Mouse (Mus musculus): ENCODE measurements at regions not wholly inside any gene's neighbourhood (a gene's known extent, or its start where the extent isn't known, plus 50 kb on each side); places are given as distances from the start of the nearest gene placed in this dataset.

DNA sequence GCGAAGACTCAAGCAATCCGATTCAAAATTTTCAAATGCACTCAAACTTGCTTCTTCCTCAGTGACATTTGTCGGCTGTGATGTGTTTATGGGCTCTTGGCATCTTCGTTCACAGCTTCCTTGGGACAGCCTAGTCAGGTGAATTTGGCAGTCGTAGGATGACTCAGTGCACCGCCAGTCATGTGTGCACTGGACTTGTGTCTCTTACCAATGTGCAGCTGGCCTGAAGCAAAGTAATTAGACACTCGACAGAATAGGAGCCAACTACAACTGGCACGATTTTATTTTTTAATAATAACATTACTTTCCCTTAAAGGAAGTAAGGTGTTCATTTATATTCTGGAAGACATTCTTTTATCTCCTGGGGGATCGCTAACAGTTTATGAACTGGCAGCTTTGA lies 205.5 kb downstream of the Plk2 start:
- no peak overlapping the region for H3K4me3 ChIP-seq (replicated peaks; ENCODE audit: low read length)
- H3K9ac ChIP-seq (replicated peaks; ENCODE audit: low read depth, low read length) = no peak overlapping the region
- no peaks in the 10 kb centered on the region for H3K9me3 ChIP-seq (ENCODE audit: control insufficient read depth, low read length)
- H3K4me2 ChIP-seq (ENCODE audit: low read length) = no peak overlapping the region
- no peaks in the 10 kb centered on the region for H3K36me3 ChIP-seq (ENCODE audit: control insufficient read depth, insufficient read depth)
- no peak overlapping the region for H3K27ac ChIP-seq (ENCODE audit: low read length)
- no peak for ATAC-seq
- WGBS = 83% methylated on average over 9 of the region's 9 CpGs
- H3K4me1 ChIP-seq (replicated peaks; ENCODE audit: control insufficient read depth, insufficient read depth, low read length) = no peaks in the 10 kb centered on the region
- no peaks in the 10 kb centered on the region for H3K27me3 ChIP-seq (replicated peaks; ENCODE audit: control insufficient read depth, insufficient read depth, low read length)

DNA sequence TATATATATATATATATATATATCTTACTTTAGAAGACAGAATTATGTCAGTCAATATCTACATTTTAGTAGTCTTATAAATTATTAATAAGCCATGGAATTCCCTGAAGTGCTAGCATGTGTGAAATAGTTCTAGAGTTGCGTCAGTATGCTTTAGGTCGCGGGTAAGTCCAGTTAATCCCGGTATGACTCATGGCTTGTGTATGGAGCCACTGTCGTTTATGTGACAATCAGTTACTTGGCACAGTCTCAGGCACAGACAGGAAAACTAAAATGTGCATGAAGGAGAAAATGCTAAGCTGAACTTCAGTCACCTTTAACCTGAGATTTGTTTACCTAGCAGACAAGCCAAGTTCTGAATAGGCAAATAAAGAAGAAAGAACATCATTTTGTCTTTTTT lies 206.5 kb downstream of the Plk2 start:
- H3K9me3 ChIP-seq (ENCODE audit: control insufficient read depth, low read length) = no peaks in the 10 kb centered on the region
- no peak overlapping the region for H3K27ac ChIP-seq (ENCODE audit: low read length)
- no peaks in the 10 kb centered on the region for H3K36me3 ChIP-seq (ENCODE audit: control insufficient read depth, insufficient read depth)
- 53% methylated on average over 5 of the region's 5 CpGs for WGBS
- no peaks in the 10 kb centered on the region for H3K4me1 ChIP-seq (replicated peaks; ENCODE audit: control insufficient read depth, insufficient read depth, low read length)
- no peak overlapping the region for H3K4me2 ChIP-seq (ENCODE audit: low read length)
- H3K9ac ChIP-seq (replicated peaks; ENCODE audit: low read depth, low read length) = no peak overlapping the region
- ATAC-seq = no peak
- H3K4me3 ChIP-seq (replicated peaks; ENCODE audit: low read length) = no peak overlapping the region
- no peaks in the 10 kb centered on the region for H3K27me3 ChIP-seq (replicated peaks; ENCODE audit: control insufficient read depth, insufficient read depth, low read length)

DNA sequence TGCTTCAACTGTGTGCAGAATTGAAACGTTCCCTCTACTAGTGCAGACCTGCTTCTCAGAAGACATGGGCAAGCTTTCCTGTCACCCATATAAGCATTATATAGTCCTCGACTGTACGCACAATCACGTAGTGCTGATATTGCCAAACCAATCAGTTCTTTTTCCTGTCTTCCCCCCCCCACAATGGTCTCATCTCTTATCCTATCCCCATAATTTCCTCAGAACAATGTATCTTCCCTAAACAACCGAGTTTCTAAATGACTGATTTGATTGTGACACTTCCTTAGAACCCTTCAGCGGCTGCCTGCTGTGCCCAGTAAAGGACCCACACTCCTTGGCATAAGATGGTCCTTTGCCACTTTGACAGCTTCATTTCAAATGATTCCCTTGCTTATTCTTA lies 207.0 kb downstream of the Plk2 start:
- Histone ChIP-seq H3K4me1 (replicated peaks; ENCODE audit: control insufficient read depth, insufficient read depth, low read length) (no peaks in the 10 kb centered on the region), H3K27ac (ENCODE audit: low read length) (no peak overlapping the region), H3K36me3 (ENCODE audit: control insufficient read depth, insufficient read depth) (no peaks in the 10 kb centered on the region), H3K27me3 (replicated peaks; ENCODE audit: control insufficient read depth, insufficient read depth, low read length) (no peaks in the 10 kb centered on the region), H3K9me3 (ENCODE audit: control insufficient read depth, low read length) (no peaks in the 10 kb centered on the region), H3K4me3 (replicated peaks; ENCODE audit: low read length) (no peak overlapping the region), H3K9ac (replicated peaks; ENCODE audit: low read depth, low read length) (no peak overlapping the region), H3K4me2 (ENCODE audit: low read length) (no peak overlapping the region)
- no peak for ATAC-seq
- 84% methylated on average over 6 of the region's 6 CpGs for WGBS

DNA sequence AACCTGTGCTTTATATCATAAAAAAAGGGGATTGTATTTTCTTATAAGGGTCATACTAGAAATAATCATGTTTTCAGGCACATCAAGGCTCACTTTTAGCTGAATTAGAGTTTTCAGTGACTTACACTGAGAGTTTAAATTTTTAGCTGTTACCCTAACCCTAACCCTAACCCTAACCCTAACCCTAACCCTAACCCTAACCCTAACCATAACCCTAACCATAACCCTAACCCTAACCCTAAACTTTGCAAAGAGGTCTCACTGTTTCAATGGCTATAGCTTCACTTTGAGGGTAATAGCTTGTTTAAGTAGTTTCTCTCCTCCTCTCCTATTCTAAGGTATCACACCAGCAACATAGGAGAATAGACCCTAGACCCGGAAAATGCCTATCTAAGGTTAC lies 208.0 kb downstream of the Plk2 start:
- 85% methylated on average over 1 of the region's 1 CpGs for WGBS
- no peaks in the 10 kb centered on the region for H3K36me3 ChIP-seq (ENCODE audit: control insufficient read depth, insufficient read depth)
- no peak overlapping the region for H3K4me2 ChIP-seq (ENCODE audit: low read length)
- H3K27me3 ChIP-seq (replicated peaks; ENCODE audit: control insufficient read depth, insufficient read depth, low read length) = no peaks in the 10 kb centered on the region
- H3K9me3 ChIP-seq (ENCODE audit: control insufficient read depth, low read length) = no peaks in the 10 kb centered on the region
- no peaks in the 10 kb centered on the region for H3K4me1 ChIP-seq (replicated peaks; ENCODE audit: control insufficient read depth, insufficient read depth, low read length)
- no peak for ATAC-seq
- H3K9ac ChIP-seq (replicated peaks; ENCODE audit: low read depth, low read length) = no peak overlapping the region
- no peak overlapping the region for H3K27ac ChIP-seq (ENCODE audit: low read length)
- no peak overlapping the region for H3K4me3 ChIP-seq (replicated peaks; ENCODE audit: low read length)

DNA sequence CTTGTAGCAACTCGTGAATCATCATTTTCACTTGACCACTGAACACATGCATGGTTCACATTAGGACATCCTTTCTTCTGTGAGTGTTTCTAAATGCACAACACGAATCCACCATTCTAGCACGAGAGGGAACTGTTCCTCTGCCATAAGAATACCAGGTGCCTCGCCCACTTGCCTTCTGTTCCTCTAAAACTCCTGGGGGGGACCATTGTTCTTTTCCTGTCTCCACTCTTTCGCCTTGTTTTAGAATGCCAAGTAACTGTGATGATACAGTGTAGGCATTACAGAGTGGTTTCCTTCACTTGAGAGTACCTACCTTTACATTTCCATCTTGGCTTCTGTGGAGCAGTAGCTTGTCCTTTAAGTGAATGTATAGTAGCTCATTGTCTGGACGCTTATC lies 224.2 kb downstream of the Plk2 start:
- H3K4me3 ChIP-seq (replicated peaks; ENCODE audit: low read length) = no peak overlapping the region
- 85% methylated on average over 6 of the region's 6 CpGs for WGBS
- ATAC-seq = no peak

DNA sequence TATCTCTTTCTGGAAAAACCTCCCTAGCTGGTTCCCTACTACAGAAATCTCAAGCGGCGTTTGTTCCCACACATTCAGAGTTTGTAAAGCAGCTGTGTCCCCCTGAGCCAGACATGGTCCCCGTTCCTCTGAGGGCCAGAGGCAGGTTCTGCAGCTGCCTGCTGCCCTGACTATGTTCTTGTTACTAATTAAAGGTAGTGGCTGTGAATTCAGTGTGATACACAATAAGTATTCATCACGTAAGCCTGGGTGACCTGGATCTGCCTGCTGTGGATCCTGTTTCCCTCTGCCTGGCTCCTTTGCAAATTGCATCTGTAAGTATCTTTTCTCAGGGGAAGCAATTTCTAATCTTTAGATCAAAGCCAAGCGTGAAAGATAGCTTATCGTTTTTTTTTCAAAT lies 232.3 kb downstream of the Plk2 start:
- Histone ChIP-seq H3K27ac (ENCODE audit: low read length) (no peak overlapping the region), H3K4me3 (replicated peaks; ENCODE audit: low read length) (no peak overlapping the region), H3K4me2 (ENCODE audit: low read length) (no peak overlapping the region), H3K36me3 (ENCODE audit: control insufficient read depth, insufficient read depth) (no peaks in the 10 kb centered on the region), H3K9me3 (ENCODE audit: control insufficient read depth, low read length) (no peaks in the 10 kb centered on the region), H3K27me3 (replicated peaks; ENCODE audit: control insufficient read depth, insufficient read depth, low read length) (no peaks in the 10 kb centered on the region), H3K9ac (replicated peaks; ENCODE audit: low read depth, low read length) (no peak overlapping the region), H3K4me1 (replicated peaks; ENCODE audit: control insufficient read depth, insufficient read depth, low read length) (peaks cover 10% of the 10 kb centered on the region)
- WGBS = 53% methylated on average over 6 of the region's 6 CpGs
- no peak for ATAC-seq

More for the DNA sequence above, 224.2 kb downstream of the Plk2 start:
- Histone ChIP-seq H3K4me1 (replicated peaks; ENCODE audit: control insufficient read depth, insufficient read depth, low read length) (no peaks in the 10 kb centered on the region), H3K27me3 (replicated peaks; ENCODE audit: control insufficient read depth, insufficient read depth, low read length) (no peaks in the 10 kb centered on the region), H3K4me2 (ENCODE audit: low read length) (no peak overlapping the region), H3K27ac (ENCODE audit: low read length) (no peak overlapping the region), H3K9me3 (ENCODE audit: control insufficient read depth, low read length) (no peaks in the 10 kb centered on the region), H3K36me3 (ENCODE audit: control insufficient read depth, insufficient read depth) (no peaks in the 10 kb centered on the region), H3K9ac (replicated peaks; ENCODE audit: low read depth, low read length) (no peak overlapping the region)

DNA sequence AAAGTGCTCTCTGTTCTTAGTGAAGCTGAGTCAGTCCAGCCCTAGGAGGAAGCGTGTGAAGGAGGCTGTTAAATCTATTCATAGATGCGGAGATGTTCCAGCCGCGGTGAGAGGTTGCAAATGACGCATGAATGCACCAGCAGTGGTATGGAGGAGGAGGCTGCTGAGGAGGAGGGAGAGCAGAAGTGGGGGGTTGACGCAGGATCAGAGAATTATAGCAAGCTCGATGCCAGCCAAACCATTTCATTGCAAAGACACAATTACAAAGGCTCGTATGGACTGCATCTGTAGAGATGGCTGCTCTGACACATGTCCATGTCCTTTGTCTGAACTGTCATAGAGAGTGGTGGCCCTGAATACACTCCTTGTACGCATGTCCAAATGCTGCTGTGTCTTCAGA lies 232.9 kb downstream of the Plk2 start:
- Histone ChIP-seq H3K4me2 (ENCODE audit: low read length) (no peak overlapping the region), H3K4me3 (replicated peaks; ENCODE audit: low read length) (no peak overlapping the region), H3K9ac (replicated peaks; ENCODE audit: low read depth, low read length) (no peak overlapping the region), H3K36me3 (ENCODE audit: control insufficient read depth, insufficient read depth) (no peaks in the 10 kb centered on the region), H3K9me3 (ENCODE audit: control insufficient read depth, low read length) (no peaks in the 10 kb centered on the region), H3K4me1 (replicated peaks; ENCODE audit: control insufficient read depth, insufficient read depth, low read length) (peaks cover 10% of the 10 kb centered on the region), H3K27me3 (replicated peaks; ENCODE audit: control insufficient read depth, insufficient read depth, low read length) (no peaks in the 10 kb centered on the region), H3K27ac (ENCODE audit: low read length) (peak overlapping the region; percentile 46; the same call in 1 of the 2 replicates)
- WGBS = 41% methylated on average over 9 of the region's 9 CpGs
- peak; percentile 78 for ATAC-seq

DNA sequence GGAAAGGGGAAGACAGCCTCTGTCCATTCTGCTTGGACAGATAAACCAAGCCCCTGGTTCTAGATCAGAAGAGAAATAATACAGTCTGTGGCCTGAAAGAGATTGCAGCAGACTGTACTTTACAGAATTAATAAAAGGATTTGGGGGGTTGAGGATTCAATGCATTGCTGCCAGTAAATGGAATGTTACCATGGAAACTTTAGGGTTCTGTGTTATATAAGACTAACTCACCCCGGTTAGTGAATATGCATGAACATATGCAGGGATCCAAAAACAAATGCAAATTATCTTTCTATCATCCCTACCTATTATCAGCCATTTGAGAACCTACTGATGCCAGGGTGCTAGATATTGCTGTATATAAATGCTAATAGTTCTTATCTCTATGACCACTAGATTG lies 233.4 kb downstream of the Plk2 start:
- 12% methylated on average over 1 of the region's 1 CpGs for WGBS
- no peaks in the 10 kb centered on the region for H3K36me3 ChIP-seq (ENCODE audit: control insufficient read depth, insufficient read depth)
- no peaks in the 10 kb centered on the region for H3K27me3 ChIP-seq (replicated peaks; ENCODE audit: control insufficient read depth, insufficient read depth, low read length)
- H3K4me1 ChIP-seq (replicated peaks; ENCODE audit: control insufficient read depth, insufficient read depth, low read length) = peaks cover 10% of the 10 kb centered on the region
- H3K9ac ChIP-seq (replicated peaks; ENCODE audit: low read depth, low read length) = no peak overlapping the region
- H3K27ac ChIP-seq (ENCODE audit: low read length) = peak overlapping the region; percentile 46; the same call in 1 of the 2 replicates
- no peak overlapping the region for H3K4me2 ChIP-seq (ENCODE audit: low read length)
- no peak overlapping the region for H3K4me3 ChIP-seq (replicated peaks; ENCODE audit: low read length)
- ATAC-seq = peak; percentile 72
- H3K9me3 ChIP-seq (ENCODE audit: control insufficient read depth, low read length) = no peaks in the 10 kb centered on the region

DNA sequence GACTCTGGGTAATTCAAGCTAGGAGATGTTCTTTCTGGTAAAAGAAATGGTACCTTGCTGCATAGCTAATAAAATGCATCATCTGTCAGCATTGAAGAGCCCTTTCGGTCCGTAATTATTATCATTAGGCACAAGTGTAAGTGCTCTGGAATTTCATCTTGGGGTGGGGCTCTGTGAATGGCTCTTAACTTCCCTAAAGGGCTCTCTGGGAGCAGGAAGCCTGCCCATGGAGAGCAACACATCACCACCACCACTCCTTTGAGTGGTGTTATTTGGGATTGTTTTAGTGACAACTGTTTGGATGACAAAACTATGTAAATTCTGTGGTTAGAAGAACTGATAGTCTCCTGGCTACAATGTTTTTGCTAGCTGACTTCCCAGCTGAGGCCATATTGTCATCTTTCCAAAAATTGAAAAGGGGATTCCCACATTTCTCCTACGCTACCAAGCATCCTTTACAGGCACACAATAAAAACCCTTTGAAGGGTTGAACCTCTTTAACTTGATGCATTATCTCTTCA lies 238.5 kb downstream of the Plk2 start:
- H3K36me3 ChIP-seq (ENCODE audit: control insufficient read depth, insufficient read depth) = no peaks in the 10 kb centered on the region
- H3K4me3 ChIP-seq (replicated peaks; ENCODE audit: low read length) = no peak overlapping the region
- H3K9ac ChIP-seq (replicated peaks; ENCODE audit: low read depth, low read length) = no peak overlapping the region
- H3K4me1 ChIP-seq (replicated peaks; ENCODE audit: control insufficient read depth, insufficient read depth, low read length) = peaks cover 2% of the 10 kb centered on the region; the same call in 1 of the 2 replicates
- H3K27ac ChIP-seq (ENCODE audit: low read length) = no peak overlapping the region
- WGBS = 63% methylated on average over 3 of the region's 3 CpGs
- no peak overlapping the region for H3K4me2 ChIP-seq (ENCODE audit: low read length)
- no peaks in the 10 kb centered on the region for H3K9me3 ChIP-seq (ENCODE audit: control insufficient read depth, low read length)
- no peak for ATAC-seq
- H3K27me3 ChIP-seq (replicated peaks; ENCODE audit: control insufficient read depth, insufficient read depth, low read length) = no peaks in the 10 kb centered on the region

DNA sequence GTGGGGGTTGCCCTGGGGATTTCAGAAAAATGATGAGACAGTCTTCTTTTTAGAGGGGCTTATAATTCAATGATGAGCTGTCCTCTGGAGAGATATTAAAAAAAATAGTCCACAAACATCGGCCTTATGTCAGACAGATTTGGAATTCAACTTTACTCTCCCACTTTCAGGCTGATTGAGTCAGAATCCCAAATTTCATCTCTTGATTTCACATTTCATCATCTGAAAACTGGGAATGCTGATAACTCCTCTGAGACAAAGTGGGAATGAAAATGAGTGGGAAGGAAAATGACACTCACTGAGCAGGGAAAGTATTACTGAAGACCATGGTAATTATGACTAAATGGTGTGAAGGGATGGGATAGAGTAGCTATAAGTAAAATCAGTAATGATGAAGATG lies 239.1 kb downstream of the Plk2 start:
- H3K27me3 ChIP-seq (replicated peaks; ENCODE audit: control insufficient read depth, insufficient read depth, low read length) = no peaks in the 10 kb centered on the region
- ATAC-seq = no peak
- no peak overlapping the region for H3K4me2 ChIP-seq (ENCODE audit: low read length)
- H3K27ac ChIP-seq (ENCODE audit: low read length) = no peak overlapping the region
- no peaks in the 10 kb centered on the region for H3K36me3 ChIP-seq (ENCODE audit: control insufficient read depth, insufficient read depth)
- WGBS = 88% methylated on average over 1 of the region's 1 CpGs
- H3K9me3 ChIP-seq (ENCODE audit: control insufficient read depth, low read length) = no peaks in the 10 kb centered on the region
- H3K4me3 ChIP-seq (replicated peaks; ENCODE audit: low read length) = no peak overlapping the region
- H3K9ac ChIP-seq (replicated peaks; ENCODE audit: low read depth, low read length) = no peak overlapping the region
- H3K4me1 ChIP-seq (replicated peaks; ENCODE audit: control insufficient read depth, insufficient read depth, low read length) = no peaks in the 10 kb centered on the region
